8 mouse cellular contexts compared by ENCODE assay signal in genomic region chr5:74702766-74703165, GRCm38 (mm10). TPM values are rescaled to one million over a fixed set of nuclear protein-coding genes. Genes with fewer than 3 reads are reported as not detected.
DNase-seq lines count a peak whose midpoint lies in the region; ATAC-seq and TF ChIP-seq lines count a peak whose summit lies in the region.

Gene Lnx1, minus strand, starts transcription at chr5:74702912.

- in situ Hi-C loops in CH12.LX (cut with MboI; ENCODE audit: low pct_ligation_motif_present, low pct_unique_long_range_greater_than_20kb, low sequenced_read_pairs): no loop called here

- no peak for TF ChIP-seq POLR2A in CH12.LX (IDR thresholded peaks at IDR 0.05; ENCODE audit: low read depth, low read length)
- TF ChIP-seq POLR2A in cortical plate, adult 2 months (IDR thresholded peaks at IDR 0.05; ENCODE audit: extremely low read depth, insufficient read depth, low read length): no peak

- DNase-seq in CH12.LX (ENCODE audit: extremely low read depth) (no peak), adipocyte (ENCODE audit: low spot score) (no peak)
- DNase-seq in left cerebral cortex, adult 8-10 months (ENCODE audit: low spot score in 2 of 2): no peak
- DNase-seq in right cerebral cortex, adult 18-20 months: no peak

- TF ChIP-seq RAD21 in CH12.LX (IDR thresholded peaks at IDR 0.05; ENCODE audit: low read depth, low read length): no peak

- H3K79me2 ChIP-seq in CH12.LX (replicated peaks; ENCODE audit: control insufficient read depth, extremely low read depth, insufficient read depth, poor library complexity, severe bottlenecking): no peaks in the 10 kb centered on the region

- TF ChIP-seq EP300 in CH12.LX (IDR thresholded peaks at IDR 0.05; ENCODE audit: low read length): no peak

- H3K27me3 ChIP-seq in CH12.LX (replicated peaks): peaks cover 3% of the 10 kb centered on the region
- H3K27me3 ChIP-seq in hindbrain, embryonic 12.5 days: peaks cover 5% of the 10 kb centered on the region; the same call in 1 of the 2 replicates
- peaks cover 13% of the 10 kb centered on the region; the same call in 1 of the 2 replicates for H3K27me3 ChIP-seq in midbrain, embryonic 13.5 days

- H3K4me2 ChIP-seq in CH12.LX (ENCODE audit: insufficient read depth, low read depth, poor library complexity, severe bottlenecking): 0 out of 2 replicates have a peak within 1 kb of the TSS, but pooled peaks have one; percentile 87
- peak within 1 kb of the TSS; percentile 53 for H3K4me2 ChIP-seq in hindbrain, embryonic 12.5 days (replicated peaks)
- H3K4me2 ChIP-seq in midbrain, embryonic 13.5 days (replicated peaks): peak within 1 kb of the TSS; percentile 54

- H3K9me3 ChIP-seq in CH12.LX (replicated peaks; ENCODE audit: low read length): no peaks in the 10 kb centered on the region
- H3K9me3 ChIP-seq in hindbrain, embryonic 12.5 days (replicated peaks): no peaks in the 10 kb centered on the region
- H3K9me3 ChIP-seq in midbrain, embryonic 13.5 days: no peaks in the 10 kb centered on the region

- H3K4me1 ChIP-seq in CH12.LX (ENCODE audit: control insufficient read depth in 1 of 2, insufficient read depth in 2 of 2): peaks cover 2 to 16% of the 10 kb centered on the region in 2 experiments; a peak in 3 of 4 replicates
- no peaks in the 10 kb centered on the region for H3K4me1 ChIP-seq in cortical plate, adult 2 months (ENCODE audit: control insufficient read depth, insufficient read depth, low read length)
- peaks cover 13% of the 10 kb centered on the region for H3K4me1 ChIP-seq in hindbrain, embryonic 12.5 days
- peaks cover 19% of the 10 kb centered on the region for H3K4me1 ChIP-seq in midbrain, embryonic 13.5 days (replicated peaks)

- TF ChIP-seq CTCF in CH12.LX (conservative IDR thresholded peaks at IDR 0.05 in 1 of 2, IDR thresholded peaks at IDR 0.05 in 1 of 2; ENCODE audit: low read depth in 2 of 2, low read length in 2 of 2): no peak
- no peak for TF ChIP-seq CTCF in cortical plate, adult 2 months (IDR thresholded peaks at IDR 0.05; ENCODE audit: extremely low read depth, insufficient read depth, low read length)

- no peak within 1 kb of the TSS for H3K4me3 ChIP-seq in CH12.LX (replicated peaks in 1 of 3; ENCODE audit: low read depth in 2 of 3, low read length in 2 of 3, poor library complexity in 1 of 3)
- no peak within 1 kb of the TSS for H3K4me3 ChIP-seq in cortical plate, adult 2 months (ENCODE audit: insufficient read depth, low read length)
- no peak within 1 kb of the TSS for H3K4me3 ChIP-seq in hindbrain, embryonic 12.5 days
- no peak within 1 kb of the TSS for H3K4me3 ChIP-seq in midbrain, embryonic 13.5 days (replicated peaks)

- ATAC-seq in hindbrain, embryonic 12.5 days (ENCODE audit: low FRiP score): no peak
- ATAC-seq in midbrain, embryonic 13.5 days: no peak
- no peak for ATAC-seq in erythroid progenitor cell, adult 5-6 weeks (replicated peaks; ENCODE audit: low FRiP score, poor library complexity, severe bottlenecking)

- no peak within 1 kb of the TSS for H3K27ac ChIP-seq in CH12.LX (ENCODE audit: insufficient read depth, low read depth)
- no peak within 1 kb of the TSS for H3K27ac ChIP-seq in cortical plate, adult 2 months (ENCODE audit: insufficient read depth, low read length)
- H3K27ac ChIP-seq in hindbrain, embryonic 12.5 days: no peak within 1 kb of the TSS
- H3K27ac ChIP-seq in midbrain, embryonic 13.5 days: no peak within 1 kb of the TSS

- H3K9ac ChIP-seq in CH12.LX (ENCODE audit: insufficient read depth, low read depth): no peak within 1 kb of the TSS
- no peak within 1 kb of the TSS for H3K9ac ChIP-seq in hindbrain, embryonic 12.5 days
- no peak within 1 kb of the TSS for H3K9ac ChIP-seq in midbrain, embryonic 13.5 days (replicated peaks)

- dilution Hi-C loops in CH12.LX (cut with MboI; ENCODE audit: extremely low pct_ligation_motif_present, extremely low pct_unique_long_range_greater_than_20kb, low sequenced_read_pairs): no loop called here

- H3K36me3 ChIP-seq in CH12.LX (replicated peaks in 1 of 2; ENCODE audit: control insufficient read depth in 1 of 2, insufficient read depth in 1 of 2, low read length in 1 of 2): no peaks in the 10 kb centered on the region
- H3K36me3 ChIP-seq in hindbrain, embryonic 12.5 days: no peaks in the 10 kb centered on the region
- H3K36me3 ChIP-seq in midbrain, embryonic 13.5 days: no peaks in the 10 kb centered on the region

- 51% methylated on average over 11 of the region's 11 CpGs for WGBS in hindbrain, embryonic 12.5 days
- 57% methylated on average over 11 of the region's 11 CpGs for WGBS in midbrain, embryonic 13.5 days

TF ChIP-seq in CH12.LX, 34 proteins besides CTCF, POLR2A, EP300 and RAD21:
- TF ChIP-seq MAZ (IDR thresholded peaks at IDR 0.05; ENCODE audit: low read depth, low read length): no peak

RNA-seq across cellular contexts. Expression of gene Lnx1, which starts in this region (rescaled TPM):
- 0.08 and 0.13 TPM in 2 replicates for total RNA-seq in CH12.LX (2012; rRNA removed)
- 0.16 TPM in 2 replicates for total RNA-seq in CH12.LX (2014; rRNA removed)
- polyA plus RNA-seq in CH12.LX (2012; ENCODE audit: insufficient read length, low read depth): 0.26 and 0.35 TPM in 2 replicates
- 38.1 and 38.7 TPM in 2 replicates for polyA plus RNA-seq in cortical plate, adult 2 months (2012; rRNA removed)
- 0.68 and 0.96 TPM in 2 replicates for polyA plus RNA-seq in hindbrain, embryonic 12.5 days (2016; fragmentation: Nextera tagmentation; extraction: Ambion mirVana)
- 10 to 100 TPM; 20.0 to 21.9 (median 21.1) TPM for total RNA-seq in left cerebral cortex, adult 8-10 months (2022)
- polyA plus RNA-seq in midbrain, embryonic 13.5 days (2015; fragmentation: Nextera tagmentation; extraction: Ambion mirVana): 4.0 and 4.1 TPM in 2 replicates
- not detected in 2 replicates for total RNA-seq in erythroid progenitor cell, adult 5-6 weeks (2015; ENCODE audit: low replicate concordance)
- 0.13 TPM in 1 of 2 replicates, not detected in the other for total RNA-seq in erythroid progenitor cell, adult 5-6 weeks (2017; ENCODE audit: low replicate concordance)

Comparison
In these comparisons a context has a peak if more than half of its experiments do, and no peak if none do; other contexts are left out.
1. RNA of gene Lnx1 (total RNA-seq): 20.0 to 21.9 TPM in left cerebral cortex, adult 8-10 months; 0.08 to 0.16 TPM in CH12.LX and 0.13 TPM in erythroid progenitor cell, adult 5-6 weeks; every median in the first group is over 10 times any median in the second.
2. Peak in every context shown above with its lines, with median percentiles within 50 percentile points of each other: H3K4me2 ChIP-seq.